Mouse (Mus musculus) adrenal gland, postnatal 36 days (tissue): ENCODE data around the gene Caprin2. TPM values are rescaled to one million over a fixed set of nuclear protein-coding genes. Genes with fewer than 3 reads are reported as not detected.
"Not testable (repeated sequence)": the region's sequence is repeated elsewhere in the genome, so short reads cannot be mapped to it uniquely, and the experiment has no call there.

ENCODE experiments used
- DNase-seq, 2 experiments: peaks; one replicate each; pipeline ENCODE4 v3.0.0; 2021; ENCODE audit warnings: mixed read lengths in 1 of 2
- long read RNA-seq, 2 experiments: library from polyadenylated mRNA; stranded (forward); transcript quantifications; one replicate each; pipeline ENCODE4 v2.0.0; 2021; ENCODE audit warnings: borderline sequencing depth in 2 of 2
- total RNA-seq, 2 experiments: library from RNA; stranded (reverse); gene quantifications; 2 replicates each; pipeline ENCODE4 v1.2.3; 2021

Gene Caprin2
- 10 to 100 TPM; 12.1 to 13.2 TPM for total RNA-seq
- long read RNA-seq, experiment 1, partial matches to known transcripts, result 3 of 7 reads
- long read RNA-seq, experiment 1, other reads (novel, unspliced or antisense), result 2 of 7 reads
- long read RNA-seq, experiment 2, partial matches to known transcripts, result 0 of 2 reads
- long read RNA-seq, experiment 2, other reads (novel, unspliced or antisense), result 2 of 2 reads

DNA sequence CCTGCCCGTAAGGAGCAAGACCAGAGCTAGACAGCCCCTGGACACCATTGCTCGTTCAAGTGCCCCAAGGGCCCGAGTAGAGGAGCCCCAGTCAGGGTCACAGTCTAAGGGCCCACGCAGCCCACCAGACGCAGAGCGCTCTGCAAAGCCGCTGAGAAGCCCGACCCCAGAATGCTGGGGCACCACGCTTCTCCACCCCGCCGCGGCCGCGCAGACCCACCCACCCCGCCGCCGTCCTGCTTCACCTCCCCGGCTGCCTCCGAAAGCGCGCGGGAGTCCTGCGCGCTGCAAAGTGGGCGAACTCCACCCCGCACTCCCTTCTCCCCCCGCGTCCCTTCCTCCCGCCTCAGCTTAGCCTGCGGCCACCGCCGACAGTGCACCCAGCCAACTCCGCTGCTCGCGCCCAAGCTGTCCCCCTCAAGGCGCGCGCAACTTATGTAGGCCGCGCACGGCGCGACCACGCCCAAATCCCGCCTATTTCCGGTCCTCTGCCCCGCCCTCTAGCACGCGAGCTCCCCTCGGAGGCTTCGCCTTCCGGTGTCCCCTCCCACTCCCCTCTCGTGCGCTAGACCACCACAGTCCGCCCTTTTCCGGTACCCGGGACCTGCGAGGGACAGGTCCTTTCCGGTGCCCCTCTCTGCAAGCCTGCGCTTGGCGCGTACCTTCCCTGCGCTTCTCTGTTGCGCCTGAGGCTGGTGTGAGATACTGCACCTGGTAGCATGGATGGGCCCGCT, at the start of gene Caprin2:
Gene Caprin2, minus strand, starts transcription at position 465 of the 734 bp plus-strand sequence.
- DNase-seq, result peak; percentile 94 to 95

DNA sequence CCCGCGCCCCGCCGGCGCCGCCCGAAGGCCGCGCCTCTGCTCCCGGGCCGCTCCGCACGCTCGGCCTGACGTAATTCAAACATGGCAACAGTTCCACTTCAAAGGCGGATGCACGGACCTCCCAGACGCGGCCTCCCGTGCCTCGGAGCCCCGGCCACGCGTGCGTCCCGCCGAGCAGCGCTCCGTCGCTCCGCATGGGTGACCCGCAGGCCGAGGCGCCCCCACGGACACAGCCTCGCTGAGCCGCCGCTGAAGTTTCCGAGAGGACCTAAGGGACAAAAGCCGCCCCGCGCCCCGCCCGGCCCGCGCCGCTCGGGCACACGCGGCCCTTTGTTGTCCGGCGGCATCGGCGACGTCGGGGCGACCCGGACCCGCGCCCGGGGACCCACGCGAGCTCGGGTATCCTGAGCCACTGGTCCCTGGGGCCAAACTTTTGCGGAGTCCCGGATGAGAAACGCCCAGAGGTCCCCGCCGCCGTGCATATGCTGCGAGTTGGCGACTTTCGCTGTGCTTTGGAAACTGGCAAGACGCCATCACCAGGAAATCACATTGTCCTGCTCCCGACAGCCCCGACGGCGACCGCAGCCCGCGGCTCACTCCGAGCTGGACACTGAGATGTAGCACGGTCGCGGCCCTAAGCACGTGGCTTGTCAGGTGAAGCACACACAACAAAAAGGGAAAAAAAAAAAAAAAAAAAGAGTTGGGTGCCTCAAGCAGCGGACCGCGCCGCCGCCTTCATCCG, 48.9 kb upstream of the Caprin2 start:
- peak; percentile 75 to 80 for DNase-seq

DNA sequence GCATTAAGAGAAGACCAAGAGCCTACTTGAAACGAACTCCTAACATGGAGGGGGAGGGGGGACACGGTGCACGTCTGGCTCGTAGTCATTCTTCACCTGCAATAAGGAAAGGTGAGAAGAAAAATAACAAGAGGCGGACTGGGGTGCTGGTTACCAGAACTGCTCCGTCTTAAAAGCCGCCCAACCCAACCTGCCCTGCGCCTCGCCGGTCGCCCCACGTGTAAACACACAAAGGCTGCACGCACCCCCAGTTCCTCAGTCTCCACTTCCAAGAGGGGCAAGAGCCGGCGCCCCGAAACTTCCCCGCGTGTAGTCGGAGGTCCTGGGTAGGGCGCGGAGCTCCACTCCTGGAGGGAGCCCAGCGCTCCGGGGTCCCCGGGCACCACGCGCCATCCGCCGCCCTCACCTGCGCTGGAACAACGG, 48.3 kb upstream of the Caprin2 start:
- DNase-seq, result no peak

GRCm38 (mm10) chr6:148943695-148944094, 47.7 kb upstream of the Caprin2 start:
- no peak for DNase-seq

- no peak for DNase-seq
Measured at GRCm38 (mm10) chr6:148942406-148942805, 46.4 kb upstream of the Caprin2 start.

GRCm38 (mm10) chr6:148941880-148942279, 45.8 kb upstream of the Caprin2 start:
- DNase-seq, result no peak

GRCm38 (mm10) chr6:148940383-148940782, 44.3 kb upstream of the Caprin2 start:
- DNase-seq, result peak in 1 of 2 experiments; percentile 8

GRCm38 (mm10) chr6:148937693-148938092, 41.7 kb upstream of the Caprin2 start:
- DNase-seq, result no peak

DNA sequence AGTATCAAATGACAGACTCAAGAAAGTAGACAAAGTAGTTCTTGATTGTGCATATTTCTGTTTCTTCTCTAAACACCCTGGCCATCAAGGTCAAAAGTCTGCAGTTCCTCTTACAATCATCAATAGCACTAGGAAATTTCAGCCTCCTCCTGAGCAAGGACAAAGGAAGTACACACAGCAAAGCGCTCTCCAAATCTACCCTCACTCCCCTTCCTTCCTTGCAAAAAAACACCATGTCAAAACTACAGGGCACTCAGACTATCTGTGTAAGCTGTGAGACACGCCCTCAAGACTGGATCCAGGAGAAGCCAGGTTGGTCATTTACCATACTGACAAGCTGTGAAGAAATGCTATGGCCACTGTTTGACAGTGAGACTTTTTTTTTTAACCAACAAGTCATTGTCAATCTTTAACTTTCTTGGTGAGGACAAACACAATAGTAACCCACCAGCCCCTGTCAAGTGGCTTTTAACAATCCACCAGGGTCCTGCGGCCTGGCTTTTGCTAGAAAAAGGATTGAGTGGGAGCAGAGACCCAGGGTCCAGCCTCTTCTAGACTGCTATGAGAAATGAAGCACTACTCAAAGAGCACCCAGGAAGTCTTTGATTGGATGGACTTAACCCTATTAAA, 39.0 kb upstream of the Caprin2 start:
- DNase-seq, result no peak

- DNase-seq, result peak; percentile 9 to 15
Measured at GRCm38 (mm10) chr6:148931281-148931680, 35.2 kb upstream of the Caprin2 start.

DNA sequence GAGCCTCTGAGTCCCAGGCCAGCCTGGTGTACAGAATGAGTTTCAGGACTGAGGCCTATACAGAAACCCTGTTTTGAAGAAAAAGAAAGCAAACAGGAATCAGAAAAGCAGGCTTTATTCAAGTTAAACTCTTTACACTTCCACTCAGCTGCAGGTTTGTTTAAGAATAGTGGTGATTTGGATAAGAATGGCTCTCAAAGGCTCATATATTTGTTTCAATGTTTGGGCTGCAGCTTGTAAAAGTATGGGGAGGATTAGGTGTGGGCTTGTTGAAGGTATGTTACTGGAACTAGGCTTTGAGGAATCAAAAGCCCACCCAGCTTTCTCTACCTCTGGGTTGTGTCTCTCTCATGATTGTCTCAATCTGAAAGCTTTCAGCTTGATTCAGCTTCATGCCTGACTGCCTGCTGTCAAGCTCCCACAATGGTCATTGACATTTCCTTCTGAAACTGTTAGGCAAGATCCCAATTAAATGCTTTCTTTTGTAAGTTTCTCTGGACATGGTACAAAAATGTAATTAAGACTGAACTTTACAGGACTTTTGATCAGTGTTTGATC, 22.9 kb upstream of the Caprin2 start:
- DNase-seq, result no peak

- no peak for DNase-seq
Measured at GRCm38 (mm10) chr6:148917672-148918071, 21.6 kb upstream of the Caprin2 start.

DNA sequence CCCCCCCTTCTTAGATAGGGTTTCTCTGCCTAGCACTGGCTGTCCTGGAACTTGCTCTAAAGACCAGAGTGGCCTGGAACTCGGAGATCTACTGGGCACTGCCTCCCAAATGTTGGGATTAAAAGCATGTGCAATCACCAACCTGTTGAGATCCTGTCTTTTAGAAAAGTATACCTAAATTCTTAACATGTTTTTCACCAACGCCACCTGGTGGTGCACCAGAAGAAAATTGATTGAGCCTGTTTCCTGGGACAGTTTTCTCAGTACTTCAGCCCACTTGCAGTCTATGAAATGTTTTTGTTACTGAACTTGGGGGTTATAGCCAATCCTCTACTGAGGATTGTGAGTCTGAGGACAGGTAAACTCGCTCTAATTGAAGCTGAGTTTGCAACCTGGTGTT, 20.8 kb upstream of the Caprin2 start:
- DNase-seq, result peak in 1 of 2 experiments; percentile 43

- peak; percentile 40 to 59 for DNase-seq
Measured at GRCm38 (mm10) chr6:148913938-148914337, 17.9 kb upstream of the Caprin2 start.

GRCm38 (mm10) chr6:148911906-148912305, 15.9 kb upstream of the Caprin2 start:
- DNase-seq, result not testable (repeated sequence)

DNA sequence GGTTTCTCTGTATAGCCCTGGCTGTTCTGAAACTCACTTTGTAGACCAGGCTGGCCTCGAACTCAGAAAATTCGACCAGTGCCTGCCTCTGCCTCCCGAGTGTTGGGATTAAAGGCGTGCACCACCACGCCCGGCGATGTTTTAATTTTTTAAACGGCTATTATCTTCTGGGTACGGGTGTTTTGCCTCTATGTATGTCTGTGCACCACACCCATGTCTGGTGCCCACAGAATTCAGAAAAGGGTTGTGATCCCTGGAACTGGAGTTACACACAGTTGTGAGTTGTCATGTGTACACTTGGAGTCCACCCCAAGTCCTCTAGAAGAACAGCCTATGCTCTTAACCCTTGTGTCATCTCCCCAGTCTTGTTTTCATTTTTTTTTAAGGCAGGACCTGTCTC, 10.9 kb upstream of the Caprin2 start:
- DNase-seq, result no peak

DNA sequence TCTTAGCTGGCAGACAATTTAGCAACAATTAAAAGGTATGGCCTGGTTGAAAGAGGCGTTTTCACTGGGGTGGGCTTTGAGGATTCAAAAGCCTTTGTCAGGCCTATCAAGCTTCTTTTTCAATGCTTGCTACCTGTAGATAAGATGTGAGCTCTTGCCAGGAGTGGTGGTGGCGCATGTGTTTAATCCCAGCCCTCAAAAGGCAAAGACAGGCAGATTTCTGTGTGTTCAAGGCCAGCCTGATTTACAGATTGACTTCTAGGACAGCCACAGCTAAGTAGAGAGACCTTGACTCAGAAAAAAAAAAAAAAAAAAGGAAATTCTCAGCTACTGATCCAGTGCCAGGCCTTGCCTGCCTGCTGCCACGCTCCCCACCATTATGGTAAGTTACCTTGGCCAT, 6.7 kb upstream of the Caprin2 start:
- peak; percentile 48 to 60 for DNase-seq

- DNase-seq, result no peak
Measured at GRCm38 (mm10) chr6:148896507-148896851, 442 bp upstream of the Caprin2 start.

GRCm38 (mm10) chr6:148894888-148895772, 907 bp downstream of the Caprin2 start:
- peak in 1 of 2 experiments; percentile 11 for DNase-seq

- no peak for DNase-seq
Measured at GRCm38 (mm10) chr6:148873911-148874310, 22.1 kb downstream of the Caprin2 start.

GRCm38 (mm10) chr6:148845629-148846028, 50.4 kb downstream of the Caprin2 start:
- no peak for DNase-seq
